Comparison of ENCODE assay signal across 29 mouse cellular contexts in the genomic region with DNA sequence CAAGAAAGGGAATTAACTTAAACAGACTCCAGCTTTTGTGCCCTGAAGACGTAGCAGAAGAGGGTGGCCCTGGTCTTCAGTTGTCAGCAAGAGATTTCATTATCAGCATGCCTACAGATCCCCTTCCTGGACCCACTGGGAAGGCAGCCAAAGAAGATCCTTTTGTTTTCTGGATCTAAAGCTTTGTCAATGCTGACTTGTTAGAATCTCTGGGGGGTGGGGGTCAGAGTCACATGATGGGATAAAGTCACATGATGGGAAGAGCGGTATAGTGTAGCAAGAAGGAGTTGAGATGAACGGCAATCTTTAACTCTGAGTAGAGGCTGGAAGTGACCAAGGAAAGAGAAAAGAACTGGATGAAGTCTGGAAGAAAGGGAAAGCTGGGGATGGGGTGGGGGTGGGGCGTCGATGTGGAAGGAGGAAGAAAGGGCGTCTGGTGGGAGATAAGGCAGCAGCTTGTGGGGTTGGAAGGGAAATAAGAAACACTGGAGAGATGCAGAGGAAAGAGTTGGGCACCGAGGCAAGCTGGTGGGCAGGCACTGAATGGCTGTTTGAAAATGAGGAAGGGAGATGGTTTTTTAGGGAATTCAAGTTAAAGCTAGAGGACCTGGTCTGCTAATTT. TPM values are rescaled to one million over a fixed set of nuclear protein-coding genes. Genes with fewer than 3 reads are reported as not detected.
DNase-seq lines count a peak whose midpoint lies in the region; ATAC-seq and TF ChIP-seq lines count a peak whose summit lies in the region.
"Had no signal": no experiment of that assay in that cellular context is flagged by ENCODE, and none has a peak within 500 bp of the region (broad histone marks: within the 10 kb centered on the region; RNA-seq: fewer than 3 reads in every experiment).

No protein-coding gene starts in this region.

- WGBS in heart, embryonic 11.5 days (ENCODE audit: insufficient replicate concordance) = 27% methylated on average over 7 of the region's 7 CpGs
- WGBS in lung, embryonic 14.5 days = 44% methylated on average over 7 of the region's 7 CpGs

- peak overlapping the region; percentile 11; the same call in 1 of the 2 replicates for H3K4me2 ChIP-seq in heart, embryonic 11.5 days
- no peak overlapping the region for H3K4me2 ChIP-seq in lung, embryonic 14.5 days
- H3K4me2 ChIP-seq: forebrain, embryonic 12.5 days; midbrain, embryonic 13.5 days; neural tube, embryonic 13.5 days had no signal

- no peak for ATAC-seq in heart, embryonic 11.5 days (replicated peaks; ENCODE audit: insufficient number of reproducible peaks, low FRiP score, low TSS enrichment)
- no peak for ATAC-seq in lung, embryonic 14.5 days (ENCODE audit: insufficient read depth)
- ATAC-seq in megakaryocyte progenitor cell, adult 5-6 weeks (replicated peaks; ENCODE audit: poor library complexity) = peak; percentile 67
- ATAC-seq: activated CD4-positive, CD25-positive, alpha-beta regulatory T cell, adult 4 months; CD4-positive, CD25-positive, alpha-beta regulatory T cell, adult 4 months; hindbrain, postnatal 0 days; intestine, postnatal 0 days; midbrain, embryonic 13.5 days had no signal

- no peaks in the 10 kb centered on the region for H3K9me3 ChIP-seq in heart, embryonic 11.5 days (replicated peaks; ENCODE audit: control insufficient read depth, low read length)
- no peaks in the 10 kb centered on the region for H3K9me3 ChIP-seq in lung, embryonic 14.5 days (ENCODE audit: low read depth, low read length)
- H3K9me3 ChIP-seq: midbrain, embryonic 13.5 days; neural tube, embryonic 13.5 days had no signal

- no peak for TF ChIP-seq CTCF in lung, embryonic 14.5 days (IDR thresholded peaks at IDR 0.05; ENCODE audit: low read depth)

- H3K4me3 ChIP-seq in heart, embryonic 11.5 days (ENCODE audit: low read depth, low read length) = no peak overlapping the region
- no peak overlapping the region for H3K4me3 ChIP-seq in lung, embryonic 14.5 days (ENCODE audit: low read depth, low read length)
- H3K4me3 ChIP-seq: forebrain, embryonic 12.5 days; gastrocnemius, adult 2 months; midbrain, embryonic 13.5 days; neural tube, embryonic 13.5 days had no signal

- H3K27ac ChIP-seq in heart, embryonic 11.5 days (ENCODE audit: low read depth, low read length) = peak overlapping the region; percentile 66
- H3K27ac ChIP-seq in lung, embryonic 14.5 days (ENCODE audit: low read depth) = no peak overlapping the region
- H3K27ac ChIP-seq: forebrain, embryonic 12.5 days; gastrocnemius, adult 2 months; hindbrain, postnatal 0 days; midbrain, embryonic 13.5 days; neural tube, embryonic 13.5 days had no signal

- H3K36me3 ChIP-seq in heart, embryonic 11.5 days (ENCODE audit: control insufficient read depth, insufficient read depth, low read length) = no peaks in the 10 kb centered on the region
- no peaks in the 10 kb centered on the region for H3K36me3 ChIP-seq in lung, embryonic 14.5 days (ENCODE audit: insufficient read depth)
- H3K36me3 ChIP-seq: forebrain, embryonic 12.5 days; midbrain, embryonic 13.5 days; neural tube, embryonic 13.5 days had no signal

- H3K4me1 ChIP-seq in heart, embryonic 11.5 days (ENCODE audit: control insufficient read depth, insufficient read depth, low read length) = no peaks in the 10 kb centered on the region; the same call in 1 of the 2 replicates
- H3K4me1 ChIP-seq in lung, embryonic 14.5 days (ENCODE audit: insufficient read depth) = no peaks in the 10 kb centered on the region
- H3K4me1 ChIP-seq: forebrain, embryonic 12.5 days; midbrain, embryonic 13.5 days; neural tube, embryonic 13.5 days had no signal

- intact Hi-C loops in heart, postnatal 25 days (cut with DNase I) = no loop called here

- no peak for DNase-seq in heart, postnatal 25 days (ENCODE audit: low spot score)
- DNase-seq in lung, embryonic 14.5 days = peak; percentile 15
- DNase-seq in lung, postnatal 25 days (ENCODE audit: low spot score) = no peak
- peak; percentile 39 for DNase-seq in R1 (ENCODE audit: low read depth, low spot score)
- no peak for DNase-seq in Muller cell, postnatal 12 days (ENCODE audit: inconsistent ontology term)
- no peak for DNase-seq in cerebellum, adult 8-10 months
- DNase-seq: adrenal gland, postnatal 14 days; cerebellum, adult 18-20 months; gastrocnemius, adult 2 months; lung, adult 18-20 months; lung, postnatal 36 days; spleen, adult 18-20 months; thymus, postnatal 4 days had no signal

- H3K27me3 ChIP-seq in heart, embryonic 11.5 days (ENCODE audit: control insufficient read depth, insufficient read depth, low read length) = no peaks in the 10 kb centered on the region
- no peaks in the 10 kb centered on the region for H3K27me3 ChIP-seq in lung, embryonic 14.5 days (ENCODE audit: insufficient read depth, low read length)
- H3K27me3 ChIP-seq: midbrain, embryonic 13.5 days; neural tube, embryonic 13.5 days had no signal

- H3K9ac ChIP-seq in heart, embryonic 11.5 days (ENCODE audit: low read depth, low read length) = no peak overlapping the region
- no peak overlapping the region for H3K9ac ChIP-seq in lung, embryonic 14.5 days
- H3K9ac ChIP-seq: forebrain, embryonic 12.5 days; midbrain, embryonic 13.5 days; neural tube, embryonic 13.5 days had no signal

RNA-seq across cellular contexts. Expression of a gene that starts 25.6 kb away (rescaled TPM):
- not detected in 2 replicates for polyA plus RNA-seq in heart, embryonic 11.5 days (2014; fragmentation: Nextera tagmentation; extraction: Ambion mirVana)
- not detected for total RNA-seq in heart, postnatal 25 days (2021)
- not detected in 2 replicates for polyA plus RNA-seq in lung, embryonic 14.5 days (2014; fragmentation: Nextera tagmentation; extraction: Ambion mirVana)
- total RNA-seq in megakaryocyte progenitor cell, adult 5-6 weeks (2015) = 0.12 TPM in 1 of 2 replicates, not detected in the other
- not detected in 2 replicates for total RNA-seq in megakaryocyte progenitor cell, adult 5-6 weeks (2017)
- total RNA-seq: adrenal gland, postnatal 14 days; gastrocnemius, adult 2 months; hindbrain, postnatal 0 days; layer of hippocampus, postnatal 14 days had no signal
- polyA plus RNA-seq: activated CD4-positive, CD25-positive, alpha-beta regulatory T cell, adult 4 months; CD4-positive, CD25-positive, alpha-beta regulatory T cell, adult 4 months; cortical plate, adult 2 months; embryonic facial prominence, embryonic 11.5 days; forebrain, embryonic 12.5 days; heart, postnatal 0 days; hindbrain, postnatal 0 days; intestine, postnatal 0 days; kidney, embryonic 16.5 days; large intestine, adult 2 months; limb, embryonic 11.5 days; midbrain, embryonic 13.5 days; neural tube, embryonic 13.5 days had no signal

RNA-seq across cellular contexts. Expression of a gene that starts 41.3 kb away (rescaled TPM):
- 3.9 and 5.1 TPM in 2 replicates for polyA plus RNA-seq in heart, embryonic 11.5 days (2014; fragmentation: Nextera tagmentation; extraction: Ambion mirVana)
- under 1 TPM; 0.83 to 0.89 TPM for total RNA-seq in heart, postnatal 25 days (2021)
- 14.2 and 15.0 TPM in 2 replicates for polyA plus RNA-seq in lung, embryonic 14.5 days (2014; fragmentation: Nextera tagmentation; extraction: Ambion mirVana)
- 1.0 and 1.9 TPM in 2 replicates for total RNA-seq in megakaryocyte progenitor cell, adult 5-6 weeks (2015)
- 1.3 TPM in 1 of 2 replicates, not detected in the other for total RNA-seq in megakaryocyte progenitor cell, adult 5-6 weeks (2017)
- total RNA-seq: layer of hippocampus, postnatal 14 days had no signal
- polyA plus RNA-seq: activated CD4-positive, CD25-positive, alpha-beta regulatory T cell, adult 4 months; CD4-positive, CD25-positive, alpha-beta regulatory T cell, adult 4 months had no signal

Comparison
In these comparisons a context has a peak if more than half of its experiments do, and no peak if none do; other contexts are left out.
1. DNase-seq: peak in lung, embryonic 14.5 days (single experiment) and R1 (single experiment); none in heart, postnatal 25 days (single experiment), lung, postnatal 25 days (single experiment), Muller cell, postnatal 12 days (single experiment) and cerebellum, adult 8-10 months (single experiment).